ENCODE assay signal across 22 mouse cellular contexts in genomic region chr13:107577272-107577671, GRCm38 (mm10).
DNase-seq lines count a peak whose midpoint lies in the region; ATAC-seq lines count a peak whose summit lies in the region.
"Had no signal": no experiment of that assay in that cellular context is flagged by ENCODE, and none has a peak within 500 bp of the region (broad histone marks: within the 10 kb centered on the region; RNA-seq: fewer than 3 reads in every experiment).

No protein-coding gene starts in this region.

- H3K27ac ChIP-seq in heart, embryonic 12.5 days (ENCODE audit: poor library complexity, severe bottlenecking), result no peak overlapping the region
- H3K27ac ChIP-seq in liver, embryonic 11.5 days (ENCODE audit: low read depth, low read length), result peak overlapping the region; percentile 68
- H3K27ac ChIP-seq: gastrocnemius, adult 2 months; limb, embryonic 13.5 days; midbrain, embryonic 12.5 days had no signal

- peaks cover 19% of the 10 kb centered on the region for H3K4me1 ChIP-seq in heart, embryonic 12.5 days (replicated peaks)
- peaks cover 26% of the 10 kb centered on the region for H3K4me1 ChIP-seq in liver, embryonic 11.5 days (replicated peaks; ENCODE audit: control insufficient read depth, insufficient read depth, low read length)
- peaks cover 61% of the 10 kb centered on the region for H3K4me1 ChIP-seq in megakaryocyte, embryonic 14.5 days
- H3K4me1 ChIP-seq: limb, embryonic 13.5 days; midbrain, embryonic 12.5 days had no signal

- peak; percentile 78 for ATAC-seq in heart, embryonic 12.5 days (ENCODE audit: insufficient number of reproducible peaks, low FRiP score)
- peak; percentile 95 for ATAC-seq in liver, embryonic 11.5 days (replicated peaks; ENCODE audit: low FRiP score)
- ATAC-seq: forebrain, postnatal 0 days had no signal

- 0 out of 2 replicates have a peak overlapping the region, but pooled peaks have one; percentile 13 for H3K4me2 ChIP-seq in heart, embryonic 12.5 days
- peak overlapping the region; percentile 57 for H3K4me2 ChIP-seq in liver, embryonic 11.5 days
- H3K4me2 ChIP-seq: limb, embryonic 13.5 days; midbrain, embryonic 12.5 days had no signal

- no peaks in the 10 kb centered on the region for H3K27me3 ChIP-seq in heart, embryonic 12.5 days (replicated peaks)
- no peaks in the 10 kb centered on the region for H3K27me3 ChIP-seq in liver, embryonic 11.5 days (replicated peaks; ENCODE audit: control insufficient read depth, insufficient read depth, low read length)
- peaks cover 1% of the 10 kb centered on the region for H3K27me3 ChIP-seq in megakaryocyte, embryonic 14.5 days (replicated peaks)
- H3K27me3 ChIP-seq: CH12.LX; limb, embryonic 13.5 days; midbrain, embryonic 12.5 days had no signal

- 34% methylated on average over 4 of the region's 4 CpGs for WGBS in heart, embryonic 12.5 days
- WGBS in liver, embryonic 11.5 days, result 33% methylated on average over 4 of the region's 4 CpGs

- H3K9ac ChIP-seq in heart, embryonic 12.5 days, result no peak overlapping the region
- H3K9ac ChIP-seq in liver, embryonic 11.5 days (ENCODE audit: low read depth, low read length), result no peak overlapping the region
- H3K9ac ChIP-seq: forebrain, postnatal 0 days; limb, embryonic 13.5 days; midbrain, embryonic 12.5 days had no signal

- H3K9me3 ChIP-seq in heart, embryonic 12.5 days (replicated peaks), result no peaks in the 10 kb centered on the region
- no peaks in the 10 kb centered on the region for H3K9me3 ChIP-seq in liver, embryonic 11.5 days (ENCODE audit: control insufficient read depth, low read length)
- H3K9me3 ChIP-seq in megakaryocyte, embryonic 14.5 days, result no peaks in the 10 kb centered on the region
- H3K9me3 ChIP-seq: limb, embryonic 13.5 days; midbrain, embryonic 12.5 days had no signal

- no peak for DNase-seq in heart, adult 8-10 months (ENCODE audit: low spot score)
- DNase-seq in c-Kit-positive CD71-positive TER-119-positive erythroid progenitor cells, embryonic 14.5 days (ENCODE audit: low spot score), result peak; percentile 43
- no peak for DNase-seq in liver, embryonic 11.5 days (ENCODE audit: low spot score)
- no peak for DNase-seq in layer of hippocampus, postnatal 36 days
- DNase-seq in embryo, embryonic 9.5 days (ENCODE audit: extremely low spot score), result no peak
- no peak for DNase-seq in spleen, postnatal 36 days (ENCODE audit: low spot score in 2 of 2)
- DNase-seq: adrenal gland, postnatal 36 days; cerebellum, postnatal 10 days; forebrain, postnatal 0 days; gastrocnemius, adult 2 months; heart, postnatal 36 days; kidney, adult 18-20 months; kidney, postnatal 25 days; layer of hippocampus, adult 9-11 months; lung, postnatal 10 days; right cerebral cortex, postnatal 4 days had no signal

- H3K36me3 ChIP-seq in heart, embryonic 12.5 days, result no peaks in the 10 kb centered on the region
- H3K36me3 ChIP-seq in liver, embryonic 11.5 days (ENCODE audit: control insufficient read depth, insufficient read depth, low read length), result no peaks in the 10 kb centered on the region
- no peaks in the 10 kb centered on the region for H3K36me3 ChIP-seq in megakaryocyte, embryonic 14.5 days (replicated peaks; ENCODE audit: low read length)
- H3K36me3 ChIP-seq: limb, embryonic 13.5 days; midbrain, embryonic 12.5 days had no signal

- H3K4me3 ChIP-seq in heart, embryonic 12.5 days, result no peak overlapping the region
- H3K4me3 ChIP-seq in liver, embryonic 11.5 days (ENCODE audit: low read depth, low read length), result peak overlapping the region; percentile 21; the same call in 1 of the 2 replicates
- peak overlapping the region; percentile 53 for H3K4me3 ChIP-seq in megakaryocyte, embryonic 14.5 days (replicated peaks)
- H3K4me3 ChIP-seq: gastrocnemius, adult 2 months; limb, embryonic 13.5 days; midbrain, embryonic 12.5 days; myocyte had no signal
